33 mouse cellular contexts compared by ENCODE assay signal in the genomic region with DNA sequence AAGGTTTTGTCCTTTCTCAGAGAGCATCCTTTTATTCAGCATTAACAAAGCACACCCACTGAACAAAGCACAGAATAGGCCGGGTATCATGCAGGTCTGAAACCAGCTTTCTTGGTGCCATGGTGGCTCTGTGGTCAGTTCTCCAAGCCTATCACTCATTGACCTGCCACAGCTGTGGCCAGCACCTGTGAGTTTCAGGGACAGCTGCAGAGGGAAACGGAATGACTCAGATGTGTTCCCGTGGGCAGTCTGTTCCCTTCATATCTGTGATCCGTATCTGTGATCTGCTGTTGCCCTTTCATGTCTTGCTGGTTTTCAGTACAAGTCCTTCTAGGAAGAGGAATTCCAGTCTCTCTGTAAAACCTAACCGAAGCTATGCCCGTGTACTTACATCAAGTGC. TPM values are rescaled to one million over a fixed set of nuclear protein-coding genes. Genes with fewer than 3 reads are reported as not detected.
"Had no signal": no experiment of that assay in that cellular context is flagged by ENCODE, and none has a peak within 500 bp of the region (broad histone marks: within the 10 kb centered on the region; RNA-seq: fewer than 3 reads in every experiment).

No protein-coding gene starts in this region.

- H3K4me1 ChIP-seq: kidney, embryonic 15.5 days; limb, embryonic 15.5 days; liver, embryonic 12.5 days; midbrain, embryonic 13.5 days had no signal

- H3K9ac ChIP-seq: kidney, embryonic 15.5 days; limb, embryonic 12.5 days; limb, embryonic 15.5 days; liver, embryonic 12.5 days; liver, embryonic 15.5 days; midbrain, embryonic 13.5 days had no signal

- H3K4me2 ChIP-seq: kidney, embryonic 15.5 days; limb, embryonic 12.5 days; limb, embryonic 15.5 days; liver, embryonic 12.5 days; liver, embryonic 15.5 days; midbrain, embryonic 13.5 days had no signal

- H3K27me3 ChIP-seq: kidney, embryonic 15.5 days; limb, embryonic 12.5 days; limb, embryonic 15.5 days; liver, embryonic 12.5 days; liver, embryonic 15.5 days; midbrain, embryonic 13.5 days had no signal

- H3K4me3 ChIP-seq: kidney, embryonic 15.5 days; left cerebral cortex, adult 2 months; limb, embryonic 12.5 days; limb, embryonic 15.5 days; liver, embryonic 12.5 days; liver, embryonic 15.5 days; midbrain, embryonic 13.5 days had no signal

- H3K36me3 ChIP-seq: kidney, embryonic 15.5 days; limb, embryonic 12.5 days; limb, embryonic 15.5 days; liver, embryonic 12.5 days; liver, embryonic 15.5 days; midbrain, embryonic 13.5 days had no signal

- H3K9me3 ChIP-seq: kidney, embryonic 15.5 days; limb, embryonic 12.5 days; limb, embryonic 15.5 days; liver, embryonic 12.5 days; liver, embryonic 15.5 days; midbrain, embryonic 13.5 days had no signal

- H3K27ac ChIP-seq: kidney, embryonic 15.5 days; left cerebral cortex, adult 2 months; limb, embryonic 12.5 days; limb, embryonic 15.5 days; liver, embryonic 12.5 days; liver, embryonic 15.5 days; midbrain, embryonic 13.5 days; stomach, postnatal 0 days had no signal

- DNase-seq: kidney, adult 11 months; kidney, adult 8-10 months; kidney, postnatal 10 days; kidney, postnatal 36 days; layer of hippocampus, postnatal 36 days; left cerebral cortex, postnatal 4 days; lung, adult 2 months; lung, postnatal 14 days; lung, postnatal 4 days; thymus, adult 2 months; thymus, postnatal 14 days; thymus, postnatal 4 days had no signal

- ATAC-seq: liver, embryonic 12.5 days; midbrain, embryonic 13.5 days; midbrain, embryonic 16.5 days had no signal

RNA-seq across cellular contexts. Expression of gene Gpnmb, which starts 10.2 kb away (rescaled TPM):
- total RNA-seq: megakaryocyte-erythroid progenitor cell, adult 5-6 weeks; monocyte, adult 5-6 weeks had no signal

RNA-seq across cellular contexts. Expression of gene Svs1, which starts 59.8 kb away (rescaled TPM):
- total RNA-seq: layer of hippocampus, adult 8-10 months; layer of hippocampus, postnatal 10 days; layer of hippocampus, postnatal 36 days; left cerebral cortex, adult 2 months; left cerebral cortex, postnatal 10 days; left cerebral cortex, postnatal 4 days; megakaryocyte progenitor cell, adult 5-6 weeks; megakaryocyte-erythroid progenitor cell, adult 5-6 weeks; monocyte, adult 5-6 weeks had no signal
- polyA plus RNA-seq: kidney, embryonic 15.5 days; limb, embryonic 12.5 days; limb, embryonic 15.5 days; liver, embryonic 12.5 days; liver, embryonic 15.5 days; lung, adult 2 months; lung, embryonic 16.5 days; midbrain, embryonic 13.5 days; midbrain, embryonic 16.5 days; neural tube, embryonic 11.5 days; neural tube, embryonic 14.5 days; small intestine, adult 2 months; spleen, adult 2 months; stomach, embryonic 14.5 days; stomach, postnatal 0 days had no signal
